Mouse (Mus musculus) mouse embryonic stem cell (cell line): Measurements from ENCODE around the gene Agr2.

Experiments used
- in situ Hi-C, 2 experiments: fragments of 300-500 bp; cut with MboI; formaldehyde crosslinking; loops; 1 replicate in 1 of 2; 3 replicates in 1 of 2; pipeline ENCODE4 v1.14.3; 2019 to 2020; ENCODE audit warnings: low sequenced_read_pairs in 2 of 2, low pct_unique_long_range_greater_than_20kb in 1 of 2, mixed read lengths in 1 of 2; ENCODE audit not compliant: unreplicated experiment in 1 of 2

Agr2 gene

DNA sequence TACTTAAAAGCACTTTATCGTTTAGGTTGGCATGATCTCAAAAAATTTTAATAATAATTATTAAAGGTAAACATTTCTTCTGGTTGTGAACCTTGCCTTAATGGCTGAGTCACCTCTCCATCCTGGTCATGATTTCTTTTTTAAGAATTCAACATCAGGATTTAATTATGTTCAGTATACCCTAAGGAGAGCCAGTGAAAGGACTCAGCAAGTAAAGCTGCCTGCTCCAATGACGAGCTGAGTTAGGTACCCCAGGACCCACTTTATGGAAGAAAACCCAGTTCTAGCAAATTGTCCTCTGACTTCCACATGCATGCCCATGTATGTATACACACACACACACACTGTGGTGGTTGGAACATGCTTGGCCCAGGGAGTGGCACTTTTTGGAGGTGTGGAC lies 54.9 kb downstream of the Agr2 start:
- in situ Hi-C loops, result no loop called here

DNA sequence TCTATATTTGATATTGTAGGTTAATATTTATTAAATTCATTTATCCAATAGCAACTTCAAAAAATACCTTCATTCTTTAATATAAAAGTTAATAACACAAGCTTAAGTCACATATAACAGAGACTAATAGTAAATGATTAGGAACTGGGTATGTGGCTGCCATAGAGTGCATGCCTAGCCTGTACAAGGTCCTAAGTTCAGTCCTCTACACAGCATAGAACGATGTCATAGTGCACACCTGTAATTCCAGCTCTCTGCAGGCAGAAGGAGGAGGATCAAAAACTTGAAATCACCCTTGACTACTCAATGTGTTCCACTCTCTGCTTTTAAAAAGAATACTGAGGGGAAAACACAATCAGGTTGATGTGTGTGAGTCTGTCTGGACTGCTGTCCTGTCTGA lies 57.6 kb downstream of the Agr2 start:
- in situ Hi-C loops, result no loop called here
